Mouse (Mus musculus) thymus, adult 2 months (tissue): ENCODE results near the gene Hs1bp3. TPM values are rescaled to one million over a fixed set of nuclear protein-coding genes. Genes with fewer than 3 reads are reported as not detected.

Experiments
- DNase-seq: peaks from one replicate; pipeline ENCODE4 v3.0.0; 2021
- H3K27ac ChIP-seq: fragments of 200-500 bp; 2 replicates; pipeline ENCODE4 v1.5.1; 2012; ENCODE audit warnings: low read length, control low read depth; ENCODE audit not compliant: control insufficient read depth, insufficient read depth
- H3K27me3 ChIP-seq: fragments of 200-500 bp; 2 replicates; pipeline ENCODE4 v1.6.1; 2012; ENCODE audit warnings: mild to moderate bottlenecking, low read length, moderate library complexity, mixed read lengths; ENCODE audit not compliant: control insufficient read depth, insufficient read depth
- H3K36me3 ChIP-seq: fragments of 200-500 bp; 2 replicates; pipeline ENCODE4 v1.6.1; 2012; ENCODE audit warnings: mild to moderate bottlenecking, low read length, moderate library complexity; ENCODE audit not compliant: control insufficient read depth, insufficient read depth
- H3K4me1 ChIP-seq: fragments of 200-500 bp; replicated peaks from 2 replicates; pipeline ENCODE4 v1.6.1; 2012; ENCODE audit warnings: low read length; ENCODE audit not compliant: control insufficient read depth, insufficient read depth
- H3K4me3 ChIP-seq: fragments of 200-500 bp; 2 replicates; pipeline ENCODE4 v1.5.1; 2012; ENCODE audit warnings: mild to moderate bottlenecking, low read length, control low read depth, moderate library complexity; ENCODE audit not compliant: control insufficient read depth, insufficient read depth
- CTCF ChIP-seq: fragments of 200-500 bp; IDR thresholded peaks from 2 replicates; pipeline ENCODE4 v1.5.1; 2012; ENCODE audit warnings: mild to moderate bottlenecking, control low read depth, low read length, moderate library complexity, borderline replicate concordance; ENCODE audit not compliant: control insufficient read depth, poor library complexity, insufficient read depth; ENCODE audit errors: extremely low read depth
- POLR2A ChIP-seq: fragments of 200-500 bp; IDR thresholded peaks from 2 replicates; pipeline ENCODE4 v1.6.1; 2012; ENCODE audit warnings: mild to moderate bottlenecking, low read length, control low read depth, moderate library complexity; ENCODE audit not compliant: control insufficient read depth, poor library complexity, insufficient read depth; ENCODE audit errors: extremely low read depth
- WGBS: fragments of 180-500 bp; shearing (Covaris S2); methylation state at CpG from one replicate; pipeline ENCODE4 v1.1.7; 2018; 5-methylcytosine and 5-hydroxymethylcytosine counted together
- polyA plus RNA-seq: library from polyadenylated mRNA; depleted of rRNA; stranded (reverse); fragments of >200 nt; gene quantifications from 2 replicates; pipeline ENCODE4 v1.2.3, GENCODE M21; 2012

The Hs1bp3 gene
- polyA plus RNA-seq, 1 experiment, result 14.3 TPM

DNA sequence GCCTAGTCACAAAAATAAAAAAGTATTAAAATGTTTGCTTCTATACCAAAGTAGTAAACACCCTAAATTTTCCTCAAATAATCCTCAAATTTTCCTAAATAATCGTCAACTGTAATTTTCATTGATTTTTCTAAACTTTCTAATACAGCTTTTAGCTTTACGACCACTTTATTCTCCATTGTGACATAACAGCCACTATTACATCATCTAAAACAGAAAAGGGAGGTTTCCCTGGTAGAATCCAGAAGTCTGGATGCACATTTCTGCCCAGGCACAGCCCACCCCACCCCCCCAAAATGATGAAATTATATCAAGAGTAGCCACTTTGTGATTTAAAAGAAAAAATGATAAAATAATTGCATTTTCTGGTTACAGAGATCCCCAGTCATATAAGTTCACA is 17.1 kb upstream of the Hs1bp3 start:
- Histone ChIP-seq H3K27ac (no peak overlapping the region), H3K36me3 (no peaks in the 10 kb centered on the region), H3K4me1 (peaks cover 2% of the 10 kb centered on the region), H3K27me3 (peaks cover 8% of the 10 kb centered on the region; the same call in 1 of the 2 replicates), H3K4me3 (no peak overlapping the region)
- DNase-seq, result no peak
- no peak for TF ChIP-seq CTCF
- TF ChIP-seq POLR2A, result no peak
- 76% methylated on average over 2 of the region's 2 CpGs for WGBS

DNA sequence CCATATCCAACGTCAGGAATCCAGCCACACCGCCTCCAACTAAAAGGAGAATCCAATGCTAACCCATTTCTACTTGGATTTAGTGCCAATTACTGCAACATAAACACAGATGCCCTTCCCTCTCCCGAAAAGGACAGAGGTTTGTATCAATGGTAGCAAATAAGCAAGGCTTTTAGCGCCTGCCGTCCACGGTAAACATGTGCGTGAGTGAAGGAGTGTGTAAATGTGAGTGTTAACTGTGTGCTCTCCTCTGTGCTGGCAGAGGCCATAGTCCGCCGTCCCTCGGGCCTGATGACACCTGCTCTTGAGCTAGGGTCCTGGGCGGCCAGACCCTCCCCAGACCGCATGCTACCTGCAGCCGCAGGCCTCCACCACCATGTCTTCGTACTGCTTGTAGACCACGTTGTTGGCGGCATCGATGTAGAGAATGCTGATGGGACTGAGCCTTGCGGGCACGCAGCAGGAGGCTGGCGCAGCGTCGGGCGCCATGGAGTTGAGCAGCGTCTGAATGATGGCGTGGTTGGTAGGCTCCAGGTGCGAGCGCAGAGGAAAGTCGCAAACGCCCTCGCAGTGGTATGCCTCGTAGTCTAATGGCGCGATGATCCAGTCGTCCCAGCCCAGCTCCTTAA is 15.5 kb upstream of the Hs1bp3 start:
- no peak for DNase-seq
- TF ChIP-seq CTCF, result no peak
- no peak for TF ChIP-seq POLR2A
- no peak overlapping the region for H3K4me3 ChIP-seq
- H3K4me1 ChIP-seq, result peaks cover 2% of the 10 kb centered on the region
- H3K27ac ChIP-seq, result no peak overlapping the region
- 16% methylated on average over 34 of the region's 34 CpGs for WGBS
- peaks cover 21% of the 10 kb centered on the region; the same call in 1 of the 2 replicates for H3K27me3 ChIP-seq
- H3K36me3 ChIP-seq, result no peaks in the 10 kb centered on the region

GRCm38 (mm10) chr12:8298361-8299142 is 14.7 kb upstream of the Hs1bp3 start:
- H3K4me1 ChIP-seq, result peaks cover 2% of the 10 kb centered on the region
- H3K4me3 ChIP-seq, result no peak overlapping the region
- H3K27me3 ChIP-seq, result peaks cover 22% of the 10 kb centered on the region; the same call in 1 of the 2 replicates
- 5% methylated on average over 80 of the region's 85 CpGs for WGBS
- TF ChIP-seq POLR2A (no peak), CTCF (no peak)
- no peak for DNase-seq
- H3K36me3 ChIP-seq, result no peaks in the 10 kb centered on the region
- H3K27ac ChIP-seq, result no peak overlapping the region

- DNase-seq, result no peak
- peaks cover 2% of the 10 kb centered on the region for H3K4me1 ChIP-seq
- H3K4me3 ChIP-seq, result no peak overlapping the region
- 13% methylated on average over 34 of the region's 34 CpGs for WGBS
- H3K27me3 ChIP-seq, result peaks cover 22% of the 10 kb centered on the region; the same call in 1 of the 2 replicates
- no peaks in the 10 kb centered on the region for H3K36me3 ChIP-seq
- H3K27ac ChIP-seq, result no peak overlapping the region
- no peak for TF ChIP-seq POLR2A
- TF ChIP-seq CTCF, result no peak
These were observed 13.8 kb upstream of the Hs1bp3 start for GRCm38 (mm10) chr12:8299143-8300110.

DNA sequence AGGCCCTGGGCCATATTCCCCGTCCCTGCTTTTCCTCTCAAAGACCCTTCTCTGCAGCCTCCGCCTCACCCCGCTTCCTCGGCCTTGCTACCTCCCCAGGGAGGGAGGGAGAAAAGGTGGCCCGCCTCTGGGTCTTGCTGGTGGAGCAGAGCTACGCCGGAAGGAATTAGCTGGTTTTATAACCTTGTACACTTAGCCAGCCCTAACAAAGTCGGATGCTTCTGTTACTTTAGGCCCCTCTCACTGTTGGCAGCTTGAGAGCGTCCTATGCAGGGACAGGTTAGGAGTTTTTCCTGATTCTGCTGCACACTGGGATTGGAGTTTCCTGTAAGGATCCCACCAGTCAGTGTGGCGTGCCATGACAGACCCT is 13.1 kb upstream of the Hs1bp3 start:
- 45% methylated on average over 10 of the region's 10 CpGs for WGBS
- DNase-seq, result no peak
- TF ChIP-seq POLR2A (no peak), CTCF (no peak)

DNA sequence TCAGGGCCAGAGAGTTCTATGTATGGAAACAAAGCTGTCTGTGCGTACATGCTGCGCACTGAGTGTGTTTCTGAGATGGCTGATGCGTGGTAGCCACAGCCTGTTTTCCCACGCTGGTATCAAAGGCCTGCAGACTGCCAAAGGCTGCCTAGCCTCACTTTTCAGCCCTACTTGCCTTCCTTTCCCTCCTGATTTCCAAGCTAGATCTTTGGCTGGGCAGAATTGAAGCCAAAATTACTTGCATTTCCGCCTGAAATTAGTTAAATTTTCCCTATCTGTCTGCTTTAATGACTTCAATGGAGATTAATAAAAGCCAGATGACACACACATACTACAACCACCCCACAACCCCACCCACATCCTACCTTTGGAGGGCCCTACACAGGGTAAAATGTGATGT is 12.7 kb upstream of the Hs1bp3 start:
- H3K4me1 ChIP-seq, result peaks cover 2% of the 10 kb centered on the region; the same call in 1 of the 2 replicates
- no peak overlapping the region for H3K27ac ChIP-seq
- 80% methylated on average over 5 of the region's 5 CpGs for WGBS
- DNase-seq, result no peak
- TF ChIP-seq CTCF (no peak), POLR2A (no peak)
- H3K27me3 ChIP-seq, result peaks cover 22% of the 10 kb centered on the region; the same call in 1 of the 2 replicates
- H3K4me3 ChIP-seq, result no peak overlapping the region
- H3K36me3 ChIP-seq, result no peaks in the 10 kb centered on the region

More for the DNA sequence above, 13.1 kb upstream of the Hs1bp3 start:
- Histone ChIP-seq H3K4me3 (no peak overlapping the region), H3K27ac (no peak overlapping the region), H3K27me3 (peaks cover 22% of the 10 kb centered on the region; the same call in 1 of the 2 replicates), H3K4me1 (peaks cover 2% of the 10 kb centered on the region), H3K36me3 (no peaks in the 10 kb centered on the region)
